Mouse (Mus musculus): ENCODE data around the gene Ppard.

DNA sequence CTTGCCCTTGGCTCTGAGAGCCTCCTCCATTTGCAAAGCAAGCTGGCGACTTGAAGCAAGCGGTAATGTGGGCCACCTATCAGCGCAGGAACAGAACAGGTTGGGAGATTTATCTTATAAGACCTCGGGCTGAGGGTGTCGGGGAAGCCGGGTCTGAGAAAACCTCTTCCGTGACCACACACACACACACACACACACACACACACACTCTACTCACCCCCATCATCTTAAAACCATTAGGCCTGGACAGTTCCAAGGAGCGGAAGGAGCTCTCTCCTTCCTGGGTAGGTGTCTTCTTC lies 24.2 kb upstream of the Ppard start:
- TF ChIP-seq GATA1 (IDR thresholded peaks at IDR 0.05; ENCODE audit: borderline replicate concordance, low read length) = no peak
- TF ChIP-seq FLI1 (IDR thresholded peaks at IDR 0.05; ENCODE audit: low read length) = no peak

Measured in megakaryocyte, embryonic 14.5 days (primary cell).